Mouse (Mus musculus): ENCODE measurements around the gene Cerkl. TPM values are rescaled to one million over a fixed set of nuclear protein-coding genes. Genes with fewer than 3 reads are reported as not detected.

Cerkl gene
- 6.1 TPM in 2 replicates for total RNA-seq (2021)
- long read RNA-seq, experiment 1, partial matches to known transcripts: 0 of 2 reads
- long read RNA-seq, experiment 1, other reads (novel, unspliced or antisense): 2 of 2 reads
- long read RNA-seq, experiment 2, partial matches to known transcripts: 0 of 1 reads
- long read RNA-seq, experiment 2, other reads (novel, unspliced or antisense): 1 of 1 reads

- no peak for DNase-seq
Observed at GRCm38 (mm10) chr2:79456575-79457349, at the start of gene Cerkl, which contains the start of gene Neurod1. Gene Cerkl (minus strand): TSS chr2:79456785. Gene Neurod1 (minus strand): TSS chr2:79456751.

GRCm38 (mm10) chr2:79498990-79499755, 42.6 kb upstream of the Cerkl start:
- peak; percentile 75 for DNase-seq

GRCm38 (mm10) chr2:79485127-79485526, 28.5 kb upstream of the Cerkl start:
- DNase-seq: no peak

GRCm38 (mm10) chr2:79482511-79482910, 25.9 kb upstream of the Cerkl start:
- no peak for DNase-seq

- DNase-seq: no peak
Observed at GRCm38 (mm10) chr2:79462411-79462810, 5.8 kb upstream of the Cerkl start.

- no peak for DNase-seq
Observed at GRCm38 (mm10) chr2:79461861-79462260, 5.3 kb upstream of the Cerkl start.

- DNase-seq: peak; percentile 46
Observed at GRCm38 (mm10) chr2:79460586-79460985, 4.0 kb upstream of the Cerkl start.

GRCm38 (mm10) chr2:79460107-79460506, 3.5 kb upstream of the Cerkl start:
- DNase-seq: no peak

GRCm38 (mm10) chr2:79459061-79460045, 2.8 kb upstream of the Cerkl start:
- no peak for DNase-seq

GRCm38 (mm10) chr2:79457932-79458331, 1.3 kb upstream of the Cerkl start:
- DNase-seq: no peak

- DNase-seq: no peak
Observed at GRCm38 (mm10) chr2:79457434-79457833, 849 bp upstream of the Cerkl start.

- DNase-seq: no peak
Observed at GRCm38 (mm10) chr2:79455646-79456045, 939 bp downstream of the Cerkl start.

GRCm38 (mm10) chr2:79454786-79455446, 1.7 kb downstream of the Cerkl start:
- DNase-seq: no peak

- DNase-seq: peak; percentile 91
Observed at GRCm38 (mm10) chr2:79453901-79454781, 2.4 kb downstream of the Cerkl start.

GRCm38 (mm10) chr2:79451438-79451837, 5.1 kb downstream of the Cerkl start:
- no peak for DNase-seq

GRCm38 (mm10) chr2:79450684-79451394, 5.7 kb downstream of the Cerkl start:
- no peak for DNase-seq

- DNase-seq: no peak
Observed at GRCm38 (mm10) chr2:79449371-79449770, 7.2 kb downstream of the Cerkl start.

GRCm38 (mm10) chr2:79447198-79447597, 9.4 kb downstream of the Cerkl start:
- no peak for DNase-seq

GRCm38 (mm10) chr2:79443861-79444620, 12.5 kb downstream of the Cerkl start:
- no peak for DNase-seq

Data from adrenal gland, postnatal 14 days (tissue).